Mouse (Mus musculus): Measurements from ENCODE around the gene Miox.

The Miox gene

DNA sequence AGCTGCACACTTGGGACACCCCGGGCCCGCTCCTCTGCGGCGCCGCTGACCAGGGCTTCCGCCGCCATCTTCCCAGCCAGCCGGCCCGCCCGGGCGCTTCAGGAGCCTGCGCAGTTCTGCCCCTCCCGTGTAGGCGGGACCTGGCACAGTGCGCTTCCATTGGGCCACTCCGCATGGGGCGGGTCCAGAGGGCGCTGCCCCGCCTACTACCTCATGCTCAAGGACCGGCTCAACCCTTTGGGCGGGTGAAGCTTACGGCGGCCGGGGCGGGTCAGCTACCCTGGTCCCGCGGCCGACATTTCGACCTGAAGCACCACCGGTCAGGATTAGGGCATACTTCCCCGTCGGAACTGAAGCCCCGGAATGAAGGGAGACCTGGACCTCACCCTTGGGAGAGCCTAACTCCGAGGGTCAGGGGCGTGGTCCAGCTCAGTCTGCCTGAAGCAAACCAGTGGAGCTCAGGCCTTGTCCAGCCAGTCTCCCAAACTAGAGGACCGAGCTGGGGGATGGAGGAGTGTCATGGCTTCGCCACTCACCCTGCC is 18.9 kb upstream of the Miox start, which contains the start of gene Sbf1:
Gene Sbf1, minus strand, starts transcription at position 122 of the 542 bp plus-strand sequence.
- peak; percentile 64 for DNase-seq (ENCODE audit: extremely low read depth, low read depth, low spot score)

DNA sequence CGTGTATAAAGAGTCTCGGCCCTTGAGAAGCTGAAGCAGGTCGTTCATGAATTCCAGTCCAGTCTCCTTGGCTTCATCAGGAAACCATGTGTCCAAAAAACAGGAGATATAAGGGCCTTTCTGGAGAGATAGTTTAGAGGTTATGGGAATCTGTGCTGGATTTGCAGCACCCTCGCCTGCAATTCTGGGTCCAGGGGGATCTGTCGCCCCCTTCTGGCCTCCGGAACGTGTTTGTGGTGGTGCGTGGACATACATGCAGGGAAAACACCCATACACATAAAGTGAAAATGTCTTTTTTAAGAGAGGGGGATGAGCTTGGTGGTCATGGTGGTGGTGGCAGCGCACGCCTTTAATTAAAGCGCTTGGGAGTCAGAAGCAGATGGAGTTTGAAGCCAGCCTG is 18.1 kb upstream of the Miox start:
- no peak for DNase-seq (ENCODE audit: extremely low read depth, low read depth, low spot score)

DNA sequence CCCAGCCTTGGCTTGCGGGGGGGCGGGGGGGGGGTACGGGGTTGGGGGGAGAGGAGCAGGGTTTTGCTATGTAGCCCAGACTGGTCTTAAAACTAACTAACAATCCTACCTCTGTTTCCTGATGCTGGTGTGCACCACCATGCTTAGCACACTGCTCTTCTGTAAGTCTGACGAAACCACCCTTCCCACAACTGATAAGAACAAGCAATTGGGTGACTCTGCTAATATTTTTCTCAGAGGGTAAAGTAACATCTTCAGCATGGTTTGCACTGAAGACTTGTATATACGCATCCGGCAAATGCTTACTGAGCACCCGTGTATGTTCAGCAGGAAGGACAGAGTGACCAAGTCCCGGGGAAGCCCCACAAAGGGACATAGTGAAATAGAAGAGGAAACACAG is 12.9 kb upstream of the Miox start:
- DNase-seq (ENCODE audit: extremely low read depth, low read depth, low spot score), result no peak

DNA sequence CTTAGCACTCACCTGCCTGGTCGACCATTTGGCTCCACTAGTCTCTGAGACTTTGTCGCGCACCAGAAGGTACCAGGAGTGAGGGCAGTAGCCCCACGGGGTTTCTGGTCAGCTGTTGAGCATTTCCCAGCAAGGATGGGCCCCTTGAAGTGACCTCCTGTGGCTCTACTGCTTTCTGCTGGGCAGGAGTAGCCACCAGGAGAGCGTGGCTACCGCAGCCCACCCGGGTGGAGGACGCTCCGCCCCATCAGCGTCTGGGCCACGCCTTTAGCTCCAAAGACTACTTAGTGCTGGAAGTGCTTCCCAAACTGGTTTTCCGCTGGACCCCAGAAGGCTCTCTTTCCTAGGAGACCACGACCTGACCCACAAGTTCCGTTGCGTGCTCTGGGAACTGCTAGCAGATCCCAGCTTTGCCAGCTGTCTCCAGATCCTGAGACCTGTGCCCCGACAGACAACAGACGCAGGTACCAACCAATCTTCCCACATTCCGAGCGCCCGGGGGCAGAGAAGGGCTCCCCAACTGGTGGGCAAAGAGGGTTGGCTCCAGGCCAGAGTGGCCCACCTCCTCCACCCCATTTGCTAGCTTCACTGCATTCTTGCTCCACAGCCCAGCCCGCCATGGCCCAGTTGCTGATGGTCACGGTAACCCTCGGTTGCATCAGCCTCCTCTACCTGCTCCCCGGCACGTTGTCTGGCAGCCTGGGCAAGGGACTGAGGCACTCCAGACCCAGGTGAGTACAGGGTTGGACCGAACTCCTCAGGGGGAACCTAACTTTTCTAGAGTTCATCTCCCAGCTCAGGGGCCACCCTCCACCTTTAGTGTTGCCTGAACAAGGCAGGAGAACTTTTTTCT is 11.3 kb upstream of the Miox start, which contains the start of gene Adm2:
Gene Adm2, plus strand, starts transcription at position 51 of the 853 bp plus-strand sequence.
- DNase-seq (ENCODE audit: extremely low read depth, low read depth, low spot score), result no peak

DNA sequence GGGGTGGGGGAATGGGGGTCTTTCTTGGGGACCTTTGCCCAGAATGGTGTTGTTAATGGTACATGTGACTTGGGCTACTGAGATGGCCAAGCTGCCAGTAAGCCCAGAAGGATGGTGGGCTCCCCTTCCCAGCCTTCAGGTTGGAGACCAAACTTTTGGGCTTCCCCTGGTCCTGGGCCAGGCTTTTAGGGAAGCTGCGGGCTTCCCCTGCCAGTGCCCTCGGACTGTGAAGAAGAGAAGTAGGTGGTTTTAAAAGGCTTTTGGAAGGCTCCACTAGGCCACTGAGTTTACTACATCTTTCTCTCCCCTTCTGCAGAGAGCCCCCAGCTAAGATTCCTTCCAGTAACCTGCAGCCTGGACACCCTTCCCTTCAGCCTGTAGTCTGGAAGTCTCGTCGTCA is 10.5 kb upstream of the Miox start:
- DNase-seq (ENCODE audit: extremely low read depth, low read depth, low spot score), result no peak

DNA sequence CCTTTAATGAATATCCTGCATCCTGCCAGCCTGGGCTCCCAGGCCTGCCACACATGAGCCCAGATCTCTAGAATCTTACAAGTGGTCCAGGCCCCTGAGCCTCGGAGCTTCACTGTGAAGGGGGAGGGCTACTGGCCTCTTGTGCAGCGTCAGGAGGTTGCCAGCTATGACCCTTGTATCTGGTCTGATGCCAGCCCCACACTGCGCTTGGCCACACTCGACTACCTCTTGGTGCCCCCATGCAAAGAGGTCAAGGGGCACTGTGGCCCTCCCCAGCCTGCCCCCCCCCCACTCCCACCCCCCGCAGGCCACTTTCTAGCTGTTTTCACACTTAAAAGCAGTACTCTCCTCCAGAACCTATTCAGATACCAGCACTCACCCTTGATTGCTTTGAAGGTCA is 7.8 kb upstream of the Miox start:
- DNase-seq (ENCODE audit: extremely low read depth, low read depth, low spot score), result no peak

DNA sequence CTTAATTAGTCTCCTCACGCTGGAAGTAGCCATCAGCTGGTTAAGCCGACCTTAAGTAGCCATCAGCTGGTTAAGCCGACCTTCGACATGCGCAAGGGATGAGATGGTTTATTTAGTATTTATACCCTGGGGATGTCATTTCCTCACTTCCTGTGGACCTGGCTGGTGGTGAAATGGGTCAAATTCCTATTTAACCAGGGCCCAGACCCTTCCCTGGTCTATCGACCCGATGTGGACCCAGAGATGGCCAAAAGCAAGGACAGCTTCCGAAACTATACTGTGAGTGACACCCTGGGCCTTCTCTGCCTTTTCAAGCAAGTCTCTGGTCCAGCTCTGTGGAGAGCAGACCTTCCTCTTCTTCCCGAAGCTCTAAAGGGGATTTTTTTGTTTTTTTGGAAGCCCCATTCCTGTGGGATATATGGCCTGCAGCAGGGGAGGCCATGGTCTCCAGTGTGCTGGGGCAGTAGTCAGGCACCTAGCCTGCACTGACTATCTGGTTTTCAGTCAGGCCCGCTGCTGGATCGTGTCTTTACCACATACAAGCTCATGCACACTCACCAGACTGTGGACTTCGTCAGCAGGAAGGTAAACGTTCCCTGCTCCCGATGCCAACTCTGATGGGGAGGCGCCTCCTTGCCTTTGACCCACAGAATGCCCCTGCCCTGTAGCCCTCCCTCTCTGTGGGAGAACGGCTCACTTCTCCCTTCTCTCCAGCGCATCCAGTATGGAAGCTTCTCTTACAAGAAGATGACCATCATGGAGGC is 758 bp downstream of the Miox start:
- no peak for DNase-seq (ENCODE audit: extremely low read depth, low read depth, low spot score)

DNA sequence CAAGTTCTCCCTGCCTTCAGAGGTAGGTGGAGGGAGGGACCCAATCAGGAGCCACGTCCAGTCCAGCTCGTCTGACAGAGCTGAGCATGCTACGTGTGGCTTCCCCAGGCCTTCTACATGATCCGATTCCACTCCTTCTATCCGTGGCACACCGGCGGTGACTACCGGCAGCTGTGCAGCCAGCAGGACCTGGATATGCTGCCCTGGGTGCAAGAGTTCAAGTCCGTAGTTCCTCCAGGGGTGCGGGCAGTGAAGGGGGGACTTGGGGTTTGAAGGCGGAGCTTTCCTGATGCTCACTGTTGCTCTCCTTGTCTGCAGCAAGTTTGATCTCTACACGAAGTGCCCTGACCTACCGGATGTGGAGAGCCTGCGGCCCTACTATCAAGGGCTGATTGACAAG is 2.2 kb downstream of the Miox start:
- no peak for DNase-seq (ENCODE audit: extremely low read depth, low read depth, low spot score)

DNA sequence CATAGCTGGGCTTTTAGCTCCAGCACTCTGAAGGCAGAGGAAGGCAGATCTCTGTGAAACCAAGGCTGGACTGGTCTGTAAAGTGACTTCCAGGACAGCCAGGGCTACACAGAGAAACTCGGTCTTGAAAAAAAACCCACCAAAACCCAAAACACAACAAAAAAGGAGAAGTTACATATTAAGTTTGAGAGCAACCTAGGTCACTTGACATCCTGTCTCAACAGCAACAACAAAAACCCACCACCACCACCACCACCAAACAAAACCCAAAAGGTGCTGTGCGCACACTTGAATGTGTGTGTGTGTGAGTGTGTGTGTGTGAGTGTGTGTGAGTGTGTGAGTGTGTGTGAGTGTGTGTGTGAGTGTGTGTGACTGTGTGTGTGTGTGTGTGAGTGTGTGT is 5.5 kb downstream of the Miox start:
- no peak for DNase-seq (ENCODE audit: extremely low read depth, low read depth, low spot score)

DNA sequence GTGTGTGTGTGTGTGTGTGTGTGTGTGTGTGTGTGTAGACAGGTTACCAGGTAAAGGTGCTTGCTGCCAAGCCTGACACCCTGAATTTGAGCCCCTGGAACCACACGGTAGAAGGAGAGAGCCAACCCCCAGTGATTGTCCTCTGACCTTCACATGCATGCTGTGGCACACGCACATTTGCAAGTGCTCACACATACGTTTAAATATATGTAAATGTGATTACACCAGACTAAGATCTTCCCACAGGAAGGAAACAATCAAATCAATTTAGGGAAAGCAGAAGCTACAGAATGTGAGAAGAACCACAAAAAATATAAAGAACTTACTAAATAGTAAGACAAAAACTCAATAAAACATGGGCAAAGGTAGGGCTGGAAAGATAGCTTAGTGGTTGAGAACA is 5.9 kb downstream of the Miox start:
- DNase-seq (ENCODE audit: extremely low read depth, low read depth, low spot score), result no peak

DNA sequence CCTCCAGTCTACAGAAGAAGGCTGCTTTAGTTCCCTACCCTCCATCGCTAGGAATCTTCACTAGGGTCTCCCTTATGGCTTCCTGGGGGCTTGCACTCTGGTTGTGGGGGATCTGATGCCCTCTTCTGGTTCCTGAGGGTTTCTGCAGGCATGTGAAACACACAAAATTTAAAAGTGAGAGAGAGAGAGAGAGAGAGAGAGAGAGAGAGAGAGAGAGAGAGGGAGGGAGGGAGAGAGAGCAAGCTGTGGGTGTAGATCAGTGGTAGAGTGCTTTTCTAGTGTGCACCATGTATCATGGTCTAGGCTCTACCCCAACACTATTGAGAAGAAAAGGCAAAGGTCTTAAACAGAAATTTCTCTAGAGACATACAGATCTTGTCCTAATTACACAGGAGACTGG is 7.5 kb downstream of the Miox start:
- DNase-seq (ENCODE audit: extremely low read depth, low read depth, low spot score), result no peak

DNA sequence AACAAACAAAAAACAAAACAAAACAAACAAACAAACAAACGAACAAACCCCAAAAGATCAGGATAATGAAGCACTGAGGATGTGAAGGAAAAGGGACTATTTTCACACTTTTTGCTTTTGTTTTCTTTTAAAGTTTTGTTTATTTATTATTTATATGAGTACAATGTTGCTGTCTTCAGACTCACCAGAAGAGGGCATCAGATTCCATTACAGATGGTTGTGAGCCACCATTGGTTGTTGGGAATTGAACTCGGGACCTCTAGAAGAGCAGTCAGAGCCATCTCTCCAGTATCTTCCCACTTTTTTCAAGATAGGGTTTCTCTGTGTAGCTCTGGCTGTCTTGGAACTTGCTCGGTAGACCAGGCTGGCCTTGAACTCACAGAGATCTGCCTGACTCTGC is 9.1 kb downstream of the Miox start:
- no peak for DNase-seq (ENCODE audit: extremely low read depth, low read depth, low spot score)

DNA sequence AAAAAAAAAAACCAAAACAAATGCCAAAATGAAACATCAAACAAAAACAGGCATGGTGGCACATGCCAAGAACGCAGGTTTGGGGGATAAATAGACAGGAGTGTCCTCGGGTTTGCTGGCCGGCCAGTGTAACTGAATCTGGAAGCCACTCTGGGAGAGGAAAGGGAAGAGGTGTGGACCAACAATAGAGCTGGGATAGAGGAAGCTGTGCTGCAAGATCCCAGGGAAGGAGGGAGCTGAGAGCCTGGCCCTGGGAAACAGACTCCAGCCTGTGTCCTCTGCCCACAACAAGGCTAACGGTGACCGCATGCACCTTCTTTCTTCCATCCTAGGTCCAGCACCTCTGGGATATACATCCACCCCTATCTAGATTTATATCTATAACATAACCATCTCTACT is 16.2 kb downstream of the Miox start:
- DNase-seq (ENCODE audit: extremely low read depth, low read depth, low spot score), result no peak

DNA sequence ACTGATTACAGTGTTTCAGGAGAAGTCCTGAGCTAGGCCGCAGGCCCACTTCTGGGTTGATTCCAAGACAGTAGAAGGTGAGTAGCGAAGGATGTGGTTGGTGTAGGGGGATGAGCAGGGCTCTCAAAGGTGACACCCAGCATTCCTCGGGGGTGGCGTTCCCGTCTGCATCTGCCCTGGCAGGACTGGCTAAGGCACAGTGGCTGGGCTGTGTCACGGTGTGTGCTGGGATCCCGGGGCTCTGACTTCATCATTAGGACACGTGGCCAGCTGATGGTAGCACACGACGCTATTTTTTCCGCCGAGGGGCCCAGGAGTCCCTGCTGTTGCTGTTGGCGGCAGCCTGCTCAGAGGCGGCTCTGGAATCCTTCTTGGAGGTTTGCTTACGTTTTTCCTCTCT is 17.1 kb downstream of the Miox start:
- DNase-seq (ENCODE audit: extremely low read depth, low read depth, low spot score), result no peak

DNA sequence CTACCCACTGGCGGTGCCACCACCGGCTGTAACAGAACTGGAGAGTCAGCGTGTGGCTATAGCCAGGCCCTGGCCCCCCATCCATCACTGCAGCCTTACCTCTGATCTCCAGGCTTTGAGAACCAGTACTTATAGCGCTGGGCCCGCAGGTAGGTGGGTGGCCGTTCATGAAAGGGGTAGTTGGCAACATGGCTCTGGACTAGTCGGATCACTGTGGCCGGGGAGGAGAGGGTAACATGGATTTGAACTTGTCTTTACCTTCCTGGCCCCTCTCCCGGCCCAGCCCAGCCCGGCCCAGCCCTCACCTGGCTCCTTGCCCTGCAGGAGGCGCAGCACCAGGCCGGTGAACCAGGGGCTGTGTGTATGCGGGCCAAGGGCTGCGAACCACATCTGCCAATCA is 17.9 kb downstream of the Miox start:
- DNase-seq (ENCODE audit: extremely low read depth, low read depth, low spot score), result no peak

DNA sequence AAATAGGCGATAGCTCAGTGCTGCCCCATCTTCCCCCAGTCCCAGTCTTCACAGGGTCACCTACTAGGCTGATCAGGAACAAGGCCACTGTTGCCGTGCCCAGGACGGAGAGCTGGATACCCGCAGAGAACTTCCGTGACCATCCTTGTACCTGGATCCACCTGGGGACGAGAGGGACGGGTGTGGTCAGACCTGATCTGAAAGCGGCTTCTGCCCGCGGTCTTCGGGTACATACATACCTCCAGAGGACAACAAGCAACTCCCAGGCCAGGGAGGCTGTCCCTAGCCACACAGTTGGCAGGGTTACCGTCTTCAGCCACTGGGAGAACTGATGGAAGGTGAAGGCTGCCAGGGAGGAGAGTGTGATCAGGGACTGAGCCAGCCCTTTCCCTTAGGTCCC is 18.6 kb downstream of the Miox start:
- DNase-seq (ENCODE audit: extremely low read depth, low read depth, low spot score), result no peak

DNA sequence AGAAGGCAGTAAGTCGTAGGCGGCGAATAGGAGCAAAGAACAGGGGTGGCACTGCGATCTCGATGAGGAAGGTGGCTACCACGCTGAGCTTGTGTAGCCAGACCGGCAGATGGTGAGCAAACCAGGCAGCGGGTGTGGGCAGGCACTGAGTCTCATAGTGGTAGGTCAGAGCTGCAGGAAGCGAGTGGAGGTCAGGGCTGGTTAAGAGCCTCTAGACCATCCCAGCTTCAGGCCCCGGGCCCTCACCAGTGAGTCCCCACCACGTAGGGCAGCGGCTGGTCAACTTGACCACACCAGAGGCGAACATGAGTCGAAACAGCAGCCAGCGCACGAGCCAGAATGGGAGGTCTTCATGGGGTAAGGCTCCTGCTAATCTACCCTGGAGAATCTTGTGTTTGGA is 19.6 kb downstream of the Miox start:
- DNase-seq (ENCODE audit: extremely low read depth, low read depth, low spot score), result no peak

DNA sequence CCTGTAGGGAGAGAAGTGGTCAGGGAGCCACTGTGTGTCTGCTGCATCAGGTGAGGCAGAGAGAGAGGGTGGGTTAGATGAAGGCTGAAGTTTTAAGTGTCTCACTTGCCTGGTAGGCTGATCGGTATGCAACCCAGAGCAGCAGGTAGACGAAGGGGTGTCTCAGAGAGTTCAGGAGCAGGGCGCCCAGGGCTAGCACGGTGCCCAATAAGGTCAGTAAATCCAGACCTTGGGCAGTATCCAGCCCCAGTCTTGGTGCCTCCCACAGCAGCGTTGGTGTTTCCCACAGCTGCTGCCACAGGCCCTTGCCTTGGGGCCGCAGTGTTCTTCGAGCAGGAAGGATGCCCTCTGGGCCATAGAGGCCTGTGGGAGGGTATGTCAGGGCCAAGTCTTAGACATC is 20.3 kb downstream of the Miox start:
- no peak for DNase-seq (ENCODE audit: extremely low read depth, low read depth, low spot score)

DNA sequence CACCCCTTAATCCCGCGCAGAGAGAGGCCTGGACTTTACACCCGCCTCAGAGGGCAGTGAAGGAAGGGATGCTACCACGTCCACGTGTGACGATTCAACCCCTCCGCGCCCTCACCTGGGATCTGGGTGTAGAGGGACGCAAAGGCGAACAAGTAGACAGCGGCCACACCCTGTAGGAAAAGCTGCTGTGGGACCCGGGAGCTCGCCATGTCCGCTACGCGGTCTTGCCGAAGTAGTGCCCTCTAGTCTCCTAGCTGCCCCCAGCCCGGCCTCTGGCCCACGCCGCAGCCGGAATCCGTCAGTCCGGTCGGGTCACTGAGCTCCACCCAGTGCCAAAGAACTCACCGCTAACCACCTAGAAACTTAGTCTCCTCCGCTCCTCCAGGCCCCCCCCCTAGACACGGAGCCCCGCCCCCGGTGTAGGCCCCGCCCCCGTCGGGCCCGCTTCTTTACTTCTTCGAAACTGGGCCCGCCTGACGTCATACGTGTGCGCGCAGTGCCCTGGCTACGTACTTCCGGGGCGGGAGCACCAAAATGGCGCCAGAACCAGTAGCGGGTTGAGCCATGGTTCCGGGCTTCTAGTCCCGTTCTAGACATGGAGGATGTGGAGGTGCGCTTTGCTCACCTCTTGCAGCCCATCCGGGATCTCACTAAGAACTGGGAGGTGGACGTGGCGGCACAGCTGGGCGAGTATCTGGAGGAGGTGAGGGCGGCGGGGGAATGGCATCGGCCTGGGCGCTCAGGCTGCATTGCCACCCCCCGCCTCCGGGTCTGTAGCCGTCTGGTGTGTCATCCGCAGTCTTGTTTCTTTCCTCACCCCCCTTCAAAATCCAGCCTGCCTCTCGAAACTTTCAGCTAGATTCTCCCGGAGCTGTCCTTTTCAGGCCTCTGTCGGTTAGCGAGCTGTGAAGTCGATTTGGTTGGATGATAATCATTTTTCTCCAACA is 21.3 kb downstream of the Miox start, which contains the start of the genes Lmf2 and Ncaph2:
Gene Lmf2, minus strand, starts transcription at position 419 of the 947 bp plus-strand sequence.
Gene Ncaph2, plus strand, starts transcription at position 479 of the 947 bp plus-strand sequence.
- no peak for DNase-seq (ENCODE audit: extremely low read depth, low read depth, low spot score)

DNA sequence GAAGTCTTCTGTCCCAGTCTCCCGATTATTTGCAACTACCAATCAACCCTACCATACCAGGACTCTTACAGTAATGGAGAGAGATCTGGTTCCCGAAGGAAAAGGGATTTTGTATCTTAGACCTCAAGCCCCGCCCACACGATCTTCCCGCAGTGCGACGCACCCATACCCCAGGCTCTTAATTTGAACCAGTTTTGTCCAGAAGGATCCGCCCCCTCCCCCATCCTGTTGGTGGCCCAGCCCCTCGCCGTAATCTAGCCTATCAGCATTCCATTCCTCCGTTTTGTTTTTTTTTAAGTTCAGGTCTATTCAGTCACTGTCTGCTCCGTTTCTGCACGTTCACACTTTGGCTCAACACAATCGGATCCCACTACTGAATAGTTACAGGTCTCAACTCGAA is 22.2 kb downstream of the Miox start:
- no peak for DNase-seq (ENCODE audit: extremely low read depth, low read depth, low spot score)

DNA sequence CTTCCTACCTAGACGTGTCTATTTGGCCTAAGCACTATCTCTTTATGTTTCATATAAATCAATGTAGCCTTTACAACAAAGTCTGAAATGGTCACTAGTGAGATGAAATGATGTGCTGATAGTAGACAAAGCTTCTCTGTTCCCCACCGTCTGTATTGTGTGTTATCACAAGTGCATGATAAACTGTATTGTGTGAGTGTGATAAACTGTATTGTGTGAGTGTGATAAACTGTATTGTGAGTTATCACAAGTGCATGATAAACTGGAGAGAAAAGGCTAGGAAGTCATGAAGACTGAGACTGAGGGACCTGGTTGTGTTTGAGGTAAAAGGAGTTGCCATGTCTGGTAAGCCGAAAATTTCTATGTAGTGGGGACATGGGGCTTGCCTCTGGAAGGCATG is 24.6 kb downstream of the Miox start:
- no peak for DNase-seq (ENCODE audit: extremely low read depth, low read depth, low spot score)

Data from fat pad, adult 2 months (tissue).